Mouse (Mus musculus) lung, postnatal 0 days (tissue): ENCODE results near the gene Ltb. TPM values are rescaled to one million over a fixed set of nuclear protein-coding genes. Genes with fewer than 3 reads are reported as not detected.

Experiments used
- ATAC-seq: fragments of 200-750 bp; cut with Nextera tagmentation; 2 replicates; pipeline ENCODE4 v1.8.0; 2017; ENCODE audit warnings: moderate library complexity
- DNase-seq: peaks from one replicate; pipeline ENCODE4 v3.0.0-alpha.2; 2016; ENCODE audit warnings: low spot score
- H3K27ac ChIP-seq: fragments of 300-500 bp; sonication (generic); 2 replicates; pipeline ENCODE4 v1.5.1; 2014; ENCODE audit warnings: antibody characterized with exemption, mild to moderate bottlenecking, low read length, mixed read lengths
- H3K27me3 ChIP-seq: fragments of 300-500 bp; sonication (generic); replicated peaks from 2 replicates; pipeline ENCODE4 v1.6.1; 2014; ENCODE audit warnings: low read length, mixed read lengths; ENCODE audit not compliant: insufficient read depth
- H3K36me3 ChIP-seq: fragments of 300-500 bp; sonication (generic); 2 replicates; pipeline ENCODE4 v1.6.1; 2014; ENCODE audit warnings: low read length, mixed read lengths; ENCODE audit not compliant: insufficient read depth
- H3K4me1 ChIP-seq: fragments of 300-500 bp; sonication (generic); 2 replicates; pipeline ENCODE4 v1.6.1; 2014; ENCODE audit warnings: antibody characterized with exemption, low read depth, low read length, mixed read lengths; ENCODE audit not compliant: insufficient read depth
- H3K4me2 ChIP-seq: fragments of 300-500 bp; sonication (generic); replicated peaks from 2 replicates; pipeline ENCODE4 v1.6.1; 2014; ENCODE audit warnings: low read depth, mild to moderate bottlenecking, low read length, moderate library complexity, mixed read lengths
- H3K4me3 ChIP-seq: fragments of 300-500 bp; sonication (generic); 2 replicates; pipeline ENCODE4 v1.5.1; 2014; ENCODE audit warnings: low read depth, low read length
- H3K9ac ChIP-seq: fragments of 300-500 bp; sonication (generic); replicated peaks from 2 replicates; pipeline ENCODE4 v1.6.1; 2014; ENCODE audit warnings: low read depth, mild to moderate bottlenecking
- H3K9me3 ChIP-seq: fragments of 300-500 bp; sonication (generic); 2 replicates; pipeline ENCODE4 v1.6.1; 2016; ENCODE audit warnings: low read length, mixed read lengths
- CTCF ChIP-seq: IDR thresholded peaks from 2 replicates; pipeline ENCODE4 v1.5.1; 2016; ENCODE audit warnings: antibody characterized with exemption, mild to moderate bottlenecking
- EP300 ChIP-seq: IDR thresholded peaks from 2 replicates; pipeline ENCODE4 v1.6.1; 2016; ENCODE audit warnings: antibody characterized with exemption, mild to moderate bottlenecking, control low read depth
- WGBS: fragments of 180-500 bp; shearing (Covaris S2); extraction: QIAGEN DNeasy Blood & Tissue Kit; methylation state at CpG from one replicate; pipeline ENCODE4 v1.1.7; 2014; 5-methylcytosine and 5-hydroxymethylcytosine counted together
- polyA plus RNA-seq: library from polyadenylated mRNA; unstranded; fragments of >200 nt; fragmentation: Nextera tagmentation; extraction: Ambion mirVana; gene quantifications from 2 replicates; pipeline ENCODE4 v1.2.1, GENCODE M21; 2015

Ltb gene
- polyA plus RNA-seq, 1 experiment from 2014 or later, result 2.3 TPM

GRCm38 (mm10) chr17:35202442-35202841, 8.2 kb downstream of the Ltb start:
- ATAC-seq (no peak), DNase-seq (no peak)
- Histone ChIP-seq H3K27ac (no peak overlapping the region), H3K4me1 (no peaks in the 10 kb centered on the region), H3K27me3 (0 out of 2 replicates have a peak, but pooled peaks cover 3% of the 10 kb centered on the region), H3K4me2 (no peak overlapping the region), H3K9ac (no peak overlapping the region), H3K4me3 (no peak overlapping the region), H3K9me3 (no peaks in the 10 kb centered on the region), H3K36me3 (no peaks in the 10 kb centered on the region)
- WGBS, result 70% methylated on average over 4 of the region's 4 CpGs
- no peak for TF ChIP-seq EP300
- no peak for TF ChIP-seq CTCF

- Histone ChIP-seq H3K4me1 (no peaks in the 10 kb centered on the region), H3K4me3 (no peak within 1 kb of the TSS), H3K9me3 (no peaks in the 10 kb centered on the region), H3K4me2 (no peak within 1 kb of the TSS), H3K27me3 (0 out of 2 replicates have a peak, but pooled peaks cover 3% of the 10 kb centered on the region), H3K27ac (no peak within 1 kb of the TSS), H3K9ac (no peak within 1 kb of the TSS), H3K36me3 (no peaks in the 10 kb centered on the region)
- no peak for TF ChIP-seq EP300
- no peak for ATAC-seq
- no peak for DNase-seq
- 32% methylated on average over 19 of the region's 20 CpGs for WGBS
Measured at GRCm38 (mm10) chr17:35204494-35205379, 10.5 kb downstream of the Ltb start, which contains the start of gene Lta. Gene Lta (minus strand): TSS chr17:35205351.

- TF ChIP-seq CTCF, result no peak
- TF ChIP-seq EP300, result no peak
- Histone ChIP-seq H3K27me3 (0 out of 2 replicates have a peak, but pooled peaks cover 3% of the 10 kb centered on the region), H3K27ac (no peak overlapping the region), H3K9ac (no peak overlapping the region), H3K36me3 (no peaks in the 10 kb centered on the region), H3K4me2 (no peak overlapping the region), H3K9me3 (no peaks in the 10 kb centered on the region), H3K4me1 (no peaks in the 10 kb centered on the region), H3K4me3 (no peak overlapping the region)
- ATAC-seq (no peak), DNase-seq (no peak)
- 53% methylated on average over 10 of the region's 10 CpGs for WGBS
Measured at GRCm38 (mm10) chr17:35205380-35205769, 11.1 kb downstream of the Ltb start.

GRCm38 (mm10) chr17:35209785-35210535, 15.7 kb downstream of the Ltb start:
- no peak overlapping the region for H3K4me3 ChIP-seq
- TF ChIP-seq CTCF (no peak), EP300 (no peak)
- H3K27ac ChIP-seq, result no peak overlapping the region
- no peaks in the 10 kb centered on the region for H3K4me1 ChIP-seq
- H3K27me3 ChIP-seq, result no peaks in the 10 kb centered on the region
- ATAC-seq (no peak), DNase-seq (no peak)
- no peaks in the 10 kb centered on the region for H3K36me3 ChIP-seq
- H3K9ac ChIP-seq, result no peak overlapping the region
- H3K9me3 ChIP-seq, result no peaks in the 10 kb centered on the region
- 72% methylated on average over 12 of the region's 12 CpGs for WGBS
- no peak overlapping the region for H3K4me2 ChIP-seq

GRCm38 (mm10) chr17:35210593-35210992, 16.4 kb downstream of the Ltb start:
- no peak for TF ChIP-seq CTCF
- TF ChIP-seq EP300, result no peak
- DNase-seq (no peak), ATAC-seq (no peak)
- Histone ChIP-seq H3K9me3 (no peaks in the 10 kb centered on the region), H3K4me1 (no peaks in the 10 kb centered on the region), H3K27me3 (no peaks in the 10 kb centered on the region), H3K9ac (no peak overlapping the region), H3K36me3 (no peaks in the 10 kb centered on the region), H3K27ac (no peak overlapping the region), H3K4me2 (no peak overlapping the region), H3K4me3 (no peak overlapping the region)
- WGBS, result 30% methylated on average over 3 of the region's 3 CpGs

DNA sequence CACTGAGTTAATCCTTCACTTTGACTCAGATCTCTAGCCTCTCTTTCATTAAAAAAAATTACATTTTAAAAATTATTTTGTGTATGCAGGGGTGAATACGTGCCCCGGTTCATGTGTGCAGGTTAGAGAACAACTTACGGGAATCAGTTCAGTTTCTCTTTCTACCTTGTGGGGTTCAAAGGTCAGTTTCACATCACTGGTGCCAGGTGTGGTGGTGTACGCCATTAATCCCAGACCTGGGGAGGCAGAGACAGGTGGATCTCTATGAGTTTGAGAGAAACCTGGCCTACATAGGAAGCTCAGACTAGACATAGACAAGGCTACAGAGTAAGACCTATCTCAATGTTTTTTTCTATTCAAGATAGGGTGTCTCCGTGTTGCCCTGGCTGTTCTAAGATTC, 18.8 kb downstream of the Ltb start:
- Histone ChIP-seq H3K9me3 (no peaks in the 10 kb centered on the region), H3K27me3 (no peaks in the 10 kb centered on the region), H3K36me3 (no peaks in the 10 kb centered on the region), H3K4me2 (no peak overlapping the region), H3K4me1 (no peaks in the 10 kb centered on the region), H3K4me3 (no peak overlapping the region), H3K9ac (no peak overlapping the region), H3K27ac (no peak overlapping the region)
- ATAC-seq (no peak), DNase-seq (no peak)
- TF ChIP-seq CTCF (no peak), EP300 (no peak)
- 91% methylated on average over 5 of the region's 5 CpGs for WGBS
